Mouse (Mus musculus): ENCODE measurements around the gene Rps3. TPM values are rescaled to one million over a fixed set of nuclear protein-coding genes. Genes with fewer than 3 reads are reported as not detected.
A peak's percentile ranks its signal among the peaks of the same experiment; 100 is the strongest.

The Rps3 gene
- polyA plus RNA-seq, 1 experiment: 458 TPM

DNA sequence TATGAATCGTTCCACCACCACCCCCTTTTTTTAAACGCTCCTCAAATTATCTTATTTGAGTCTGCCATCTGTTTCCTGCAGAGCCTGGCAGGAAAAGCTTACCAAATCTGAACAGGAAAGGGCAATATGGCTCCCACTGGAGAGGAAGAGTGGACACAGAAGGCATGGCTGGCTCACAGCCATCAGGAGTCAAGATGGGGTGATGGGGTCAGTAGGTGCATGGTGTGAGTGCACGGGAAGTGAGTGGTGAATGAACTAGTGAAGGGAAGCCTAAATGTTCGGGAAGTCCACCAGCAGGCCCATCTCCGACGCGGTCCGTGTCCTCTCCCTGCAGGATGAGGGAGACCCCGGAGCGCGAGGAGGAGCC lies 15.6 kb downstream of the Rps3 start:
- Histone ChIP-seq H3K4me3 (ENCODE audit: insufficient read depth, low read depth, low read length) (peak overlapping the region; percentile 59), H3K27ac (replicated peaks; ENCODE audit: low read depth, low read length) (no peak overlapping the region), H3K4me1 (ENCODE audit: control insufficient read depth, insufficient read depth, insufficient read length, low read length) (no peaks in the 10 kb centered on the region; the same call in 1 of the 2 replicates)

DNA sequence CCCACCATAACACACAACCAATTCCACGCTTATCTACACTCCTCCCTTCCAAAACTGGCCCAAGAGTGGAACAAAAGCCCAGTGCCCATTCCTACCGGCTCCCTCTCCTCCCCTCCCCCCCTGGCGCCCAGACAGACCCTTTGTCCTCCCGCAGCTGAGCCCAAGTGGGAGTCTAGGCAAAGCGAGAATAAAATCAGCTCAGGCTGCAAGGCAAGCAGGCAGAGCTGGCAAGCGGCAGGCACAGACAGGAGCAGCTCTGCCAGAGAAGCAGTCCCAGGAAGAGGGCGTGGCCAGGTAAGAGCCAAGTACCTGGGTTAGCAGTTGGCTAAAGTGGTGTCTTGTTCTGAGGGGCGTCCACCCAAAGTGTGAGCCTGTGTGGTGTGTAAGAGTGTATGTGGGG lies 17.7 kb downstream of the Rps3 start, which contains the start of gene Klhl35:
TSS of gene Klhl35 (plus strand) at position 194 of the 400 bp plus-strand sequence.
- Histone ChIP-seq H3K4me3 (ENCODE audit: insufficient read depth, low read depth, low read length) (no peak within 1 kb of the TSS), H3K27ac (replicated peaks; ENCODE audit: low read depth, low read length) (no peak within 1 kb of the TSS)

GRCm38 (mm10) chr7:99463120-99463519 lies 20.4 kb downstream of the Rps3 start:
- H3K27ac ChIP-seq (replicated peaks; ENCODE audit: low read depth, low read length): no peak overlapping the region
- no peaks in the 10 kb centered on the region; the same call in 1 of the 2 replicates for H3K4me1 ChIP-seq (ENCODE audit: control insufficient read depth, insufficient read depth, insufficient read length, low read length)
- H3K4me3 ChIP-seq (ENCODE audit: insufficient read depth, low read depth, low read length): no peak overlapping the region

More for the DNA sequence above, 17.7 kb downstream of the Rps3 start, which contains the start of gene Klhl35:
- no peaks in the 10 kb centered on the region; the same call in 1 of the 2 replicates for H3K4me1 ChIP-seq (ENCODE audit: control insufficient read depth, insufficient read depth, insufficient read length, low read length)

- H3K27ac ChIP-seq (replicated peaks; ENCODE audit: low read depth, low read length): no peak overlapping the region
- no peaks in the 10 kb centered on the region for H3K4me1 ChIP-seq (ENCODE audit: control insufficient read depth, insufficient read depth, insufficient read length, low read length)
- H3K4me3 ChIP-seq (ENCODE audit: insufficient read depth, low read depth, low read length): no peak overlapping the region
Measured at GRCm38 (mm10) chr7:99459888-99460652, 23.5 kb downstream of the Rps3 start.

GRCm38 (mm10) chr7:99458849-99459248 lies 24.7 kb downstream of the Rps3 start:
- Histone ChIP-seq H3K4me1 (ENCODE audit: control insufficient read depth, insufficient read depth, insufficient read length, low read length) (no peaks in the 10 kb centered on the region), H3K4me3 (ENCODE audit: insufficient read depth, low read depth, low read length) (no peak overlapping the region), H3K27ac (replicated peaks; ENCODE audit: low read depth, low read length) (no peak overlapping the region)

DNA sequence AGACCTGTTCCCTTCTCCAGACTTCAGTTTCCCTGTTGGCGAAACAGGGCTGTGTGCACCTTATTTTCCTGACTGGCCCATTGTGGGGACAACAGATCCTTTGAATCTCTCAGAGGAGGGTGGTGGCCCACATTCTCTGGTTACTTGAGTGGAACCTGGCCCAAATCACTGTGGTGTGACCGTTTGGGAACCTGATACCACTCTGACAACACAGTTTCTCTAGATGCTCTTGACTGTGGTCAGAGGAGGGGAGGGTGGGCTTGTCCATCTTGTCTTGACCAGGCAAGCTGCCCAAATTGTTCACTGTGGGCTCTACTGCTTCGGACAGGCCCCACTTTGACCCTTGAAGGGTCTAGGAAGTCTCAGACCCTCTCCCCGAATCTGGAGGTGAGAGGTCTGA lies 29.5 kb downstream of the Rps3 start:
- no peak overlapping the region for H3K4me3 ChIP-seq (ENCODE audit: insufficient read depth, low read depth, low read length)
- H3K4me1 ChIP-seq (ENCODE audit: control insufficient read depth, insufficient read depth, insufficient read length, low read length): no peaks in the 10 kb centered on the region

GRCm38 (mm10) chr7:99452859-99453258 lies 30.7 kb downstream of the Rps3 start:
- Histone ChIP-seq H3K27ac (replicated peaks; ENCODE audit: low read depth, low read length) (no peak overlapping the region), H3K4me3 (ENCODE audit: insufficient read depth, low read depth, low read length) (no peak overlapping the region), H3K4me1 (ENCODE audit: control insufficient read depth, insufficient read depth, insufficient read length, low read length) (no peaks in the 10 kb centered on the region)

More for the DNA sequence above, 29.5 kb downstream of the Rps3 start:
- H3K27ac ChIP-seq (replicated peaks; ENCODE audit: low read depth, low read length): no peak overlapping the region

DNA sequence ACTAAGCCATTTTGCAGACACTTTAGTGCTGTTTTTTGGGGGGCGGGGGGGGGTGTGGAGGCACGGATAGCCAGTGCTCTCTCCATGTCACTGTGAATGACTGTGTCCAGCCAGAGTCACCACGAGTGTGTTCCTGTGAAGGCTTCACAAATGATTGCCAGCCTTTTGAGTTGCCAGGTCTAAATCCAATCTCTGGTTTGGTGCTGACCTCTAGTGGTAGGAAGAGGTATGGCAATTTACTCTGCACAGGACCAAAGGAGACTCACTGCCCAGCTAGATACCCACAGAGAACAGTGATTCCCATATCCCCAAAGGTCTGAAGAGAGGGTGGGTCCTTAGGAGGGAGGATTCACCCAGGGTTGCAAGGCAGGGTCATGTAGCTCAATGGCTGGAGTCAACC lies 32.8 kb downstream of the Rps3 start:
- no peak overlapping the region for H3K27ac ChIP-seq (replicated peaks; ENCODE audit: low read depth, low read length)
- no peak overlapping the region for H3K4me3 ChIP-seq (ENCODE audit: insufficient read depth, low read depth, low read length)
- H3K4me1 ChIP-seq (ENCODE audit: control insufficient read depth, insufficient read depth, insufficient read length, low read length): no peaks in the 10 kb centered on the region

- no peak overlapping the region for H3K4me3 ChIP-seq (ENCODE audit: insufficient read depth, low read depth, low read length)
- H3K27ac ChIP-seq (replicated peaks; ENCODE audit: low read depth, low read length): no peak overlapping the region
- no peaks in the 10 kb centered on the region for H3K4me1 ChIP-seq (ENCODE audit: control insufficient read depth, insufficient read depth, insufficient read length, low read length)
Measured at GRCm38 (mm10) chr7:99449751-99450150, 33.8 kb downstream of the Rps3 start.

DNA sequence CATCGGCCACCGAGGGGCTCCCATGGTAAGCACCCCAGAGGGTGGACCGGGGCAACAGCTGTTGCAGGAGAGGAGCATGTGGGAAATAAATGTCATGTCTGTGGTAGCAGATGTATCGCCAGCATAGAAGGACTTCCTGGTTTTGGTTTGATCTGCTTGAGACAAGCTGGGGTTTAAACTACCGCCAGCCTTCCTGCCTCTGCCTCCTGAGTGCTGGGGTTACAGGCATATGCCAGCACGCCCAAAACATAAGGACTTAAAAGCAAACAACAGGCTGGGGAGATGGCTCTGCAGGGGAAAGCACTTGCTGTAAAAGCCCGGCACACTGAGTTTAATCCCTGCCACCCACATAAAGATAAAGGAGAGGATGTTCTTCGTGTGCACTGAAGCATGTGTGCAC lies 34.5 kb downstream of the Rps3 start:
- H3K4me1 ChIP-seq (ENCODE audit: control insufficient read depth, insufficient read depth, insufficient read length, low read length): no peaks in the 10 kb centered on the region
- no peak overlapping the region for H3K4me3 ChIP-seq (ENCODE audit: insufficient read depth, low read depth, low read length)
- no peak overlapping the region for H3K27ac ChIP-seq (replicated peaks; ENCODE audit: low read depth, low read length)

GRCm38 (mm10) chr7:99448619-99449018 lies 34.9 kb downstream of the Rps3 start:
- Histone ChIP-seq H3K4me1 (ENCODE audit: control insufficient read depth, insufficient read depth, insufficient read length, low read length) (no peaks in the 10 kb centered on the region), H3K27ac (replicated peaks; ENCODE audit: low read depth, low read length) (no peak overlapping the region), H3K4me3 (ENCODE audit: insufficient read depth, low read depth, low read length) (no peak overlapping the region)

- Histone ChIP-seq H3K4me3 (ENCODE audit: insufficient read depth, low read depth, low read length) (no peak overlapping the region), H3K27ac (replicated peaks; ENCODE audit: low read depth, low read length) (no peak overlapping the region), H3K4me1 (ENCODE audit: control insufficient read depth, insufficient read depth, insufficient read length, low read length) (0 out of 2 replicates have a peak, but pooled peaks cover 2% of the 10 kb centered on the region)
Measured at GRCm38 (mm10) chr7:99447323-99447722, 36.2 kb downstream of the Rps3 start.

DNA sequence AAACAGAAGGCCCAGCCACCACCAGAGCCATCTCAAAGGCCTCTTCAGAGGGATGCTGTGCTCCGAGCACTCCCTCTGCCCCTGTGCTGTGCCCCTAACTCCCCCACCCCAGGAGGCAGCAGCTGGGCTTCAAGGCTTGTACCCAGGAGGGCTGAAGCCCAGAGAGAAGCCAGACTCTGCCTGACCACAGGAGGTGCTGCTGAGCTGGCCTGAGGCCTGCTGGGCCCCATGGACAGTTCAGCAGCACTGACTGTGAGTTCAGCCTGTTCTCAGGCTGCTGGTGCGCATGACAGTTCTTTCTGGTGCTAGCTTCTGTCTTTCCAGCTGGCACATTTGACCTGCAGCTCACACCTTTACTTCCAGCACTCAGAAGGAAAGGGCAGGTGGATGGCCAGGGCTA lies 37.7 kb downstream of the Rps3 start:
- peaks cover 8% of the 10 kb centered on the region for H3K4me1 ChIP-seq (ENCODE audit: control insufficient read depth, insufficient read depth, insufficient read length, low read length)
- H3K4me3 ChIP-seq (ENCODE audit: insufficient read depth, low read depth, low read length): no peak overlapping the region
- H3K27ac ChIP-seq (replicated peaks; ENCODE audit: low read depth, low read length): no peak overlapping the region

DNA sequence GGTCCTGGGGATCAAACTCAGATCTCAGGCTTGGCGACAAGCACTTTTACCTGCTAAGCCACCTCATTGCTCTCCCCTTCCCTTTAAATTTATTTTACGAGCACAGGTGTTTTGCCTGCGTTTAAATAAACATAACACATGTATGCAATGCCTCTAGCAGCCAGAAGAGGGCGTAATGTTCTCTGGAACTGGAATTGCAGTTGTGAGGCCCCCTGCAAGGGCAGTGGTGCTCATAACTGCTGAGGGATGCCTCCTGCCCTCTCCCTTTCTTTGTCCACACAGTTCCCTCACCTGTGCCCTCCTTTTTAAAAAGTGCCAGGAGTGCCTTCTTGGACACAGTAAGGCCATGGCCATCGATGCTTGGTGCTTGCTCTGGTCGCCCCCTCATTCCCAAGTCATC lies 39.5 kb downstream of the Rps3 start:
- Histone ChIP-seq H3K4me3 (ENCODE audit: insufficient read depth, low read depth, low read length) (no peak overlapping the region), H3K27ac (replicated peaks; ENCODE audit: low read depth, low read length) (no peak overlapping the region)

DNA sequence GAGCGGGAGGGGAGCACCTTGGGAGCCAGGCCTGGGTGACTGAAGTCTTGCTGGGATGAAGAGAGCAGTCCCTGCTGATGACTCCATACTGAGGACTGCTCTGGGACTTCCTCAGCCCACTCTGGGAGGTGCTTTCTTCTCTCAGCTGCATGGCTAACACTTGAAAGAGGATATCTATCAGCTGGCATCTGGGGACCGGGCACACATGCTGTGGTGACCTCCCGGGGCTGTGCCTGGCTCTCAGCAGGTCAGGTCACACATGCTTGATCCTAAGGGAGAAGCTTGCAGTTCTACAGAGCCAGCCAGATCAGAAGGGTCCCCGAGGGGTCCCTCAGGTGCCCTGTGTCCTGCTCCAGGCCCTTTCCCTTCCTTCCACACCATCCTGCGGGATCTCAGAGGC lies 40.4 kb downstream of the Rps3 start:
- H3K4me1 ChIP-seq (ENCODE audit: control insufficient read depth, insufficient read depth, insufficient read length, low read length): peaks cover 8% of the 10 kb centered on the region
- H3K27ac ChIP-seq (replicated peaks; ENCODE audit: low read depth, low read length): no peak overlapping the region
- H3K4me3 ChIP-seq (ENCODE audit: insufficient read depth, low read depth, low read length): no peak overlapping the region

More for the DNA sequence above, 39.5 kb downstream of the Rps3 start:
- H3K4me1 ChIP-seq (ENCODE audit: control insufficient read depth, insufficient read depth, insufficient read length, low read length): peaks cover 8% of the 10 kb centered on the region

- no peak overlapping the region for H3K4me3 ChIP-seq (ENCODE audit: insufficient read depth, low read depth, low read length)
- H3K27ac ChIP-seq (replicated peaks; ENCODE audit: low read depth, low read length): no peak overlapping the region
- H3K4me1 ChIP-seq (ENCODE audit: control insufficient read depth, insufficient read depth, insufficient read length, low read length): peaks cover 8% of the 10 kb centered on the region
Measured at GRCm38 (mm10) chr7:99441534-99442072, 41.9 kb downstream of the Rps3 start.

All from brown adipose tissue, adult 24 weeks (tissue).